Mouse (Mus musculus): ENCODE measurements around the gene Cand2.

Gene Cand2

GRCm38 (mm10) chr6:115774501-115774921 is at the start of gene Cand2:
TSS of gene Cand2 (plus strand) at chr6:115774538.
- DNase-seq (ENCODE audit: low spot score in 2 of 2) = peak; percentile 47 to 65

GRCm38 (mm10) chr6:115727108-115727507 is 47.2 kb upstream of the Cand2 start:
- DNase-seq (ENCODE audit: low spot score in 2 of 2) = peak; percentile 33 to 61

- DNase-seq (ENCODE audit: low spot score in 2 of 2) = no peak
Measured at GRCm38 (mm10) chr6:115727570-115727969, 46.8 kb upstream of the Cand2 start.

GRCm38 (mm10) chr6:115730560-115731342 is 43.6 kb upstream of the Cand2 start:
- no peak for DNase-seq (ENCODE audit: low spot score in 2 of 2)

GRCm38 (mm10) chr6:115732341-115732928 is 41.9 kb upstream of the Cand2 start:
- DNase-seq (ENCODE audit: low spot score in 2 of 2) = no peak

GRCm38 (mm10) chr6:115734909-115735308 is 39.4 kb upstream of the Cand2 start:
- peak in 1 of 2 experiments; percentile 27 for DNase-seq (ENCODE audit: low spot score in 2 of 2)

- DNase-seq (ENCODE audit: low spot score in 2 of 2) = no peak
Measured at GRCm38 (mm10) chr6:115739056-115739455, 35.3 kb upstream of the Cand2 start.

- no peak for DNase-seq (ENCODE audit: low spot score in 2 of 2)
Measured at GRCm38 (mm10) chr6:115743569-115743968, 30.8 kb upstream of the Cand2 start.

- no peak for DNase-seq (ENCODE audit: low spot score in 2 of 2)
Measured at GRCm38 (mm10) chr6:115746326-115746725, 28.0 kb upstream of the Cand2 start.

GRCm38 (mm10) chr6:115755536-115755935 is 18.8 kb upstream of the Cand2 start:
- DNase-seq (ENCODE audit: low spot score in 2 of 2) = no peak

- no peak for DNase-seq (ENCODE audit: low spot score in 2 of 2)
Measured at GRCm38 (mm10) chr6:115758981-115759435, 15.3 kb upstream of the Cand2 start.

- no peak for DNase-seq (ENCODE audit: low spot score in 2 of 2)
Measured at GRCm38 (mm10) chr6:115759461-115759860, 14.9 kb upstream of the Cand2 start.

- no peak for DNase-seq (ENCODE audit: low spot score in 2 of 2)
Measured at GRCm38 (mm10) chr6:115760137-115760536, 14.2 kb upstream of the Cand2 start.

- no peak for DNase-seq (ENCODE audit: low spot score in 2 of 2)
Measured at GRCm38 (mm10) chr6:115760982-115761381, 13.4 kb upstream of the Cand2 start.

- DNase-seq (ENCODE audit: low spot score in 2 of 2) = no peak
Measured at GRCm38 (mm10) chr6:115761995-115762756, 12.2 kb upstream of the Cand2 start, which contains the start of gene Tmem40. TSS of gene Tmem40 (minus strand) at chr6:115762410.

GRCm38 (mm10) chr6:115764179-115764578 is 10.2 kb upstream of the Cand2 start:
- DNase-seq (ENCODE audit: low spot score in 2 of 2) = peak; percentile 43 to 77

- DNase-seq (ENCODE audit: low spot score in 2 of 2) = no peak
Measured at GRCm38 (mm10) chr6:115767357-115767756, 7.0 kb upstream of the Cand2 start.

GRCm38 (mm10) chr6:115768207-115768606 is 6.1 kb upstream of the Cand2 start:
- no peak for DNase-seq (ENCODE audit: low spot score in 2 of 2)

GRCm38 (mm10) chr6:115770059-115770670 is 4.2 kb upstream of the Cand2 start:
- DNase-seq (ENCODE audit: low spot score in 2 of 2) = no peak

- no peak for DNase-seq (ENCODE audit: low spot score in 2 of 2)
Measured at GRCm38 (mm10) chr6:115770852-115771251, 3.5 kb upstream of the Cand2 start.

- DNase-seq (ENCODE audit: low spot score in 2 of 2) = no peak
Measured at GRCm38 (mm10) chr6:115772201-115772600, 2.1 kb upstream of the Cand2 start.

GRCm38 (mm10) chr6:115772604-115773003 is 1.7 kb upstream of the Cand2 start:
- no peak for DNase-seq (ENCODE audit: low spot score in 2 of 2)

All from cerebellum, postnatal 4 days (tissue).